Mouse (Mus musculus): Measurements from ENCODE around the gene Rab35. TPM values are rescaled to one million over a fixed set of nuclear protein-coding genes. Genes with fewer than 3 reads are reported as not detected.

Rab35 gene
- total RNA-seq, 2 experiments from 2014 or later = 87.5 to 96.9 TPM

Small RNA genes within 50 kb of the gene (microRNA-seq; reads per million reads assigned to microRNA genes)
- 0.20 to 0.92 reads per million in 2 experiments for gene Mir7030

Other genes starting within 250 kb of the Rab35 start
- gene Msi1, start 202.3 kb upstream of the Rab35 start, total RNA-seq (2021) = 10 to 100 TPM; 52.5 to 57.1 TPM
- not detected for gene Pla2g1b, start 165.6 kb upstream of the Rab35 start, total RNA-seq (2021)
- 10 to 100 TPM; 27.6 to 39.7 TPM for gene Sirt4, start 147.2 kb upstream of the Rab35 start, total RNA-seq (2021)
- 10 to 100 TPM; 30.9 to 41.9 TPM for gene Pxn, start 125.2 kb upstream of the Rab35 start, total RNA-seq (2021)
- gene Rplp0, start 72.4 kb upstream of the Rab35 start, total RNA-seq (2021) = 100 to 1,000 TPM; 251 to 264 TPM
- gene Gcn1l1, start 66.7 kb upstream of the Rab35 start, total RNA-seq (2021) = 10 to 100 TPM; 65.8 to 79.7 TPM
- 100 to 1,000 TPM; 117 to 122 TPM for gene Bicdl1, start 99.7 kb downstream of the Rab35 start, total RNA-seq (2021)
- 10 to 100 TPM; 55.9 to 66.8 TPM for gene Cit, start 213.4 kb downstream of the Rab35 start, total RNA-seq (2021)